Mouse (Mus musculus): Measurements from ENCODE around the gene Pold2.
"Not testable (repeated sequence)": the region's sequence is repeated elsewhere in the genome, so short reads cannot be mapped to it uniquely, and the experiment has no call there.

Gene Pold2

GRCm38 (mm10) chr11:5897839-5898238, 19.7 kb upstream of the Pold2 start:
- DNase-seq: no peak

GRCm38 (mm10) chr11:5897230-5897629, 19.1 kb upstream of the Pold2 start:
- no peak for DNase-seq

DNA sequence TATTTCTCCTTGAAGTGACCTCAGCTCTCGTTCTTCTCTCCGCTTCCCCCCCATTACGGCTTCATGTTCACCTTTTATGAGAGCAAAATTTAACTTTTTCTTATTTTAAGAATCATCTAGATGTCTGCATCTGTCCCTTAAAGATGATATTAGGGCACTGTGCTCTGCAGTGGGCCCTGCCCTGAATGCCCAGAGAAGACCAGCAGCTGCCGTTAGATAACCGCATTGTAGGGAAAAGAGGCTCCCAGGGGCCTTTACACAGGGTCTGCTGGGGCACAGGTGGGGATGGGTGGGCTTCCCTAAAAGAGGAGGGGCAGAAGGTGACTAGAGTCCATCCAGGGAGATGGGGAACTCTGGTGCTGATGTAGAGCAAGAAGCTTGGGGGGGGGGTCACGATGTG, 15.7 kb upstream of the Pold2 start:
- no peak for DNase-seq

DNA sequence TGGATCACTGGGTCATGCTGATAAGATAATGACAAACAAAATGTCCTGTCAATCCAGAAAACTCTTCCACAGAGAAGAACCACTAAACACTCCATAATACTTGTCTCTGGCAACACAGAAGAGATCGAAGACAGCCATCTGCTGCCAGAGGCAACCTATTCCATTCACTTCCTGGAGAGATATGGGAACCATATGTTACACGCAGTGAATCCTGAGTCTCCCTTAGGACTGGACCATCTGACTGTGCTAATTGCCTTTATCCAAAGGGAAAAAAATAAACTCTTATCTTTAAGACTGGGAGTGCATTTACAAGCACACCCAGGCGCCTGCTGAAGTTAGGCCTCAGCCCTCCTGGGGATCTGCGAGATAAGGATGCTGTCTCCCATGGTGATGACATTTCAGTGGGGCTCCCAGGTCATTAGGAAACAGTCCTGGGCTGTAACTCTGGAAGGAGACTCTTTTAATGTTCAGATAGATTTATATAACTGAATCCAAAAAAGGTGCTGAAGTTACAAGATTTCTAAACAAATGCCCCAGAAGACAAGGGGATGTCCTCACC, 14.8 kb upstream of the Pold2 start:
- DNase-seq: no peak

GRCm38 (mm10) chr11:5892151-5892591, 14.1 kb upstream of the Pold2 start:
- DNase-seq: peak; percentile 86

DNA sequence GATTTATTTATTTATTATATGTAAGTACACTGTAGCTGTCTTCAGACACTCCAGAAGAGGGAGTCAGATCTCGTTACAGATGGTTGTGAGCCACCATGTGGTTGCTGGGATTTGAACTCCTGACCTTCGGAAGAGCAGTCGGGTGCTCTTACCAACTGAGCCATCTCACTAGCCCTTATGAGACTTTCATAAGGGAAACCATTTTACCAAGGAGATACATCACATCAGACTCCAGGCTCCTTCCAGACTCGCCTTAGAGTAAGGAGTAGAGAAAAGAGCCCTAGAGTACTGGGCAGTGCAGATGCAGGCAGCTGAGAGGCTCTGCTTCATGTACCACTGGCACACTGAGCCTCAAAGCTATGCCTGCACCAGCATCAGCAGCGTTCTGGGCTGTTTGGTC, 10.5 kb upstream of the Pold2 start:
- DNase-seq: not testable (repeated sequence)

- DNase-seq: no peak
These were observed 9.2 kb upstream of the Pold2 start for GRCm38 (mm10) chr11:5887250-5887649.

DNA sequence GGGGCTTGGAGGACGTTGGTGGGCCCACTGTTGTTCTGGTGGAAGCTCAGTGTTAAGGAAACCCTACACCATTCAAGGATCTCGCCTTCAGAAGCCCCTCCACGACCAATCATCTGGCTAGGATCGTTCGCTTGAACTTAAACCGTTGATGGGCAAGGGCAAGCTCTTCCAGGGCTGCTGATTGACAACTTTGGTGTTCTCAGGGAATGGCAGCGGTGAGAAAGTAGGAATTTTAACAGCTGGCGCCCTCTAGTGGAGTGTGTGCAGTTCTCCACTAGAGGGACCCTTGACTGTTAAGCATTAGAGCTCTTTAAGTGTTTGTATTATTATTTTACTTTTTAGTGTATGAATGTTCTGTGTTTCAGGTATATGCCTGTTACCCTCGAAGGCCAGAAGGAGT, 8.1 kb upstream of the Pold2 start:
- DNase-seq: no peak

DNA sequence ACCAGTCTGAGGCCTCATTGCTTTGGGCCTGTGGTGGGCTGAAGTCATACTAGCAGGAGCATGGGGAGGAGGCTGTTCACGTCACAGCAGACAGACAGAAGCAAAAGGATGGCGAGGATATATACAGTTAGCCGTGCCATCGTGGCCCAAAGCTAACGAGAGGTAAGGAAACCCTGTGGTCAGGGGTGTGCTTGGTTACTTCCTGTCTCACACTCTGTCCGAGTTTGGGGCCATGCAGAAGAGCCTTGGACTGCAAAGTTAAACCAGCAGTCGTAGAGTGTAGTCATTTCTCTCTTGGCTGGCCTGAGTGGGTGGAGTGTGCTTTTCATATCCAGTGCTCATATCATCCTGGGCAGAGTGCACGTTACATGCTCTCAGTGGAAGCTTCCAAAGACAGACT, 4.4 kb upstream of the Pold2 start:
- DNase-seq: no peak

DNA sequence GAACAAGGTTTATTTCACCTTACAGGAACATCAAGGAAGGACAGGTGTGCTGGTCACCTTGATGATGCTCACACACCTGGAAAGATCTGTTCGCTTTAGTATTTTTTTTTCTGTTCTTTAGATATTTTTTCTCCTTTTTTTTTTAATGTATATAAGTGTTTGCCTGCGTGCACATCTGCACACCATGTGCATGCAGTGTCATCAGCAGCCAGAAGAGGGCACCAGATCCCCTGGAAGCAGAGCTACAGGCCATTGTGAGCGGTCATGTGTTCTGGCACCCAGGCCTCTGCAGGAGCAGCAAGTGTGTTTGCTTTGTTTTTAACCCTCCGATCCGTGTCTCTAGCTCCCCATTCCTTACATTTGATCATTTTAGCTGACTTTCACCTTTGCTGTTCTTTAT, 1.8 kb upstream of the Pold2 start:
- DNase-seq: peak; percentile 67

DNA sequence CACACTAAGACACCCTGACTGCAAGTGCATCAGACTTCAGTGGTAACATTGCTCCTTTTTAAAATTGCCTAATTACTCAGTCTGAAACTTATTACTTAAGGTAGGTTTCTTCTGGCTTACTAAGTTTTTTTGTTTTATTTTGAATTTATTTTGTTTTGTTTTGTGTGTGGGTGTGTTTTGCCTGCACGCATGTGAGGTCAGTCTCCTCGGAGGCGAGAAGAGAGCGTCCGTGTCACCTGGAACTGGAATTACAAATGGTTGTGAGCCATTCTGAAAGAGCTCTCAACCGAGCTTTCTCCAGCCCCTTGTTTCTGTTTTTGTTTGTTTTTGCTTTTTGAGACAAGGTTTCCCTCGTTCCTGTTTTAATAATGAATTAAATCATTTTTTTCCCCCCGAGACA, 569 bp upstream of the Pold2 start:
- DNase-seq: no peak

DNA sequence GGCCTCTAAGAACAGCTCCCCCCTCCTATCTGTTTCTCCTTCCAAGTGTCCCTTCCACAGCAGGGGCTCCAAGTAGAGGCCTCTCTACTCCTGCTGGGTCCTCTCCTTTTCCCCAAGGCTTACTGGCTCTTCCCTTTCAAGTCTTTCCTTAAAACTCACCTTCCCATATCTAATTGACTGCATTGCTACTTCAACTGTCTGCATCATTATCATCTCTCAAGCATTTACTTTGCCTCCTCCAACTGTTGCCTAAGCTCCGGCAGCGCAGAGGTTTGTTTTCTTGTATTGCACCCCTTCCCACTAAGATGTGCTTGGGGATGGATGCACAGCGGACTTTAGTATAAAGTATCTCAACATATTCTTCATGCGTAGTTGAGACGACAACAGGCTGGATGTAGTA, 671 bp downstream of the Pold2 start:
- DNase-seq: peak; percentile 22

- DNase-seq: peak; percentile 10
These were observed 4.9 kb downstream of the Pold2 start for GRCm38 (mm10) chr11:5873192-5873591.

GRCm38 (mm10) chr11:5872707-5873106, 5.4 kb downstream of the Pold2 start:
- DNase-seq: peak; percentile 12

GRCm38 (mm10) chr11:5870069-5870468, 8.0 kb downstream of the Pold2 start:
- no peak for DNase-seq

DNA sequence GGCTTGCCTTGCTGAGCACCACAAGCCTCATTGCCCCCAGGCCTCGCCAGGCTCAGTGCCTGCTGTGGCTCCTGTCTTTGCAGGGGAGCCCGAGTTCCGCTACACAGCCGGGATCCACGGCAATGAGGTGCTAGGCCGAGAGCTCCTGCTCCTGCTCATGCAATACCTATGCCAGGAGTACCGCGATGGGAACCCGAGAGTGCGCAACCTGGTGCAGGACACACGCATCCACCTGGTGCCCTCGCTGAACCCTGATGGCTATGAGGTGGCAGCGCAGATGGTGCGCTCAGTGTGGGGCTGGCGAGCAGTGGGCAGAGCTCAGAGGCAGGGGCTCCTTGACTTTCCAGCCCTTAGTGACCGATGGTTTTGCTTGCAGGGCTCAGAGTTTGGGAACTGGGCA, 8.8 kb downstream of the Pold2 start:
- peak; percentile 50 for DNase-seq

DNA sequence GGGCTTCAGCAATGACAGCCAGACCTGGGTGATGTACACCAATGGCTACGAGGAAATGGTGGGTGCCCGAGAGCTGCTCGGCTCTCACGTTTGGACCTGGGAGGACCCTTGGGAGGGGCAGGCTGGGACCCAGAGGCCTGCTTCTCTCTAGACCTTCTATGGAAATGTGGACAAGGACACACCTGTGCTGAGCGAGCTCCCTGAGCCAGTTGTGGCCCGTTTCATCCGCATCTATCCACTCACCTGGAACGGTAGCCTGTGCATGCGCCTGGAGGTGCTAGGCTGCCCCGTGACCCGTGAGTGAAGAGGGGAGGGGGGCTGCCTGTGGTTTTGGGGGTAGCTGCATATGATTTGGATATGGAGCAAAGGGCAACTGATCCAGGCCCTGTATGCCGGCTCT, 9.8 kb downstream of the Pold2 start:
- no peak for DNase-seq

- DNase-seq: no peak
These were observed 10.9 kb downstream of the Pold2 start for GRCm38 (mm10) chr11:5867196-5867595.

- DNase-seq: no peak
These were observed 15.5 kb downstream of the Pold2 start for GRCm38 (mm10) chr11:5862394-5863105.

DNA sequence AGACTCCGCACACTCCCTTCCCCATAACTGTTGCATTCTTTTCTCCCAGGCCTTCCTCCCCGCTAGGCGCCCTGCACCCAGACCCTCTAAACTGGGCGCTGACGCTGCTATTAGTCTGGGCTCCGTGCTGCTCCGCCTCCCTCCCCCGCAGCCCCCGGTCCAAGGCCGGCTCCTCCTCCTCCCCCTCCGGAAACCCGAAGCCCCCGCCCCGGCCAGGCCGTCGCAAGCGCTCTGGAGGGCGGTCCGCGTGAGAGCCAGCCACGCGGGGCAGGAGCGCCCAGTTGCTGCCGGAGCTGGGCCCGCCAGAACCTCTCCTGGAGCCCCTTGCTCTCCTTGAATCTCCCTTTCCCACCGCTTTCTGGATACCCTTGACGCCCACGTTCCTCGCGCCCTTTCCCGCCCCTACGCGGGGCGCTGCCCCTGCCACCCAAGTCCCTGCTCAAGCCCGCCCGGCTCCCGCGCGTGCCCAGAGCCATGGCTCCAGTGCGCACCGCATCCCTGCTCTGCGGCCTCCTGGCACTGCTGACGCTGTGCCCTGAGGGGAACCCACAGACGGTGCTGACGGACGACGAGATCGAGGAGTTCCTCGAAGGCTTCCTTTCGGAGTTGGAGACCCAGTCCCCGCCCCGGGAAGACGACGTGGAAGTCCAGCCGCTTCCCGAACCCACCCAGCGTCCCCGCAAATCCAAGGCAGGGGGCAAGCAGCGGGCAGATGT, 16.3 kb downstream of the Pold2 start, which contains the start of gene Aebp1:
Aebp1 (plus strand) TSS at position 270 of the 716 bp plus-strand sequence.
- DNase-seq: no peak

- DNase-seq: no peak
These were observed 17.5 kb downstream of the Pold2 start for GRCm38 (mm10) chr11:5860639-5861038.

GRCm38 (mm10) chr11:5859883-5860550, 18.1 kb downstream of the Pold2 start:
- DNase-seq: no peak

DNA sequence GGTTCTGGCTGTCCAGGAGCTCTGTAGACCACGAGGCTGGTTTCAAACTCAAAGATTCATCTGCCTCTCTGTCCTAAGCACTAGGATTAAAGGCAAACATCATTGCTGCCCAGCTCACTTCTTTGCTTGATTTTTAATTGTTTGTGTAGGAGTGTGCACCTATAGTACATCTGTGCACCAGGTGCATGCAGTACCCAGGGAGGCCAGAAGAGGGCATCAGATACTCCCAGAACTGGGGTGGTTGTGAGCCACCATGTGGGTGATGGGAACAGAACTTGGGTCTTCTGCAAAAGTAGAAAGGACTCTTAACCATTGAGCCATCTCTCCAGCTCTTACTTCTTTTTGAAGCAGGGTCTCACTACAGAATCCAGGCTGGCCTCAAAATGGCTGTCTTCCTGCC, 19.4 kb downstream of the Pold2 start:
- DNase-seq: no peak

Measured in cerebellum, adult 11-12 months (tissue).